Mouse (Mus musculus): ENCODE data around the gene Akap12. TPM values are rescaled to one million over a fixed set of nuclear protein-coding genes. Genes with fewer than 3 reads are reported as not detected.

Gene Akap12
- polyA plus RNA-seq, 2 experiments from 2014 or later: 9.0 to 9.2 TPM

- peak; percentile 57 for ATAC-seq
These were observed 91.3 kb downstream of the Akap12 start for GRCm38 (mm10) chr10:4357435-4357834.

- no peak for ATAC-seq
These were observed 98.4 kb downstream of the Akap12 start for GRCm38 (mm10) chr10:4364618-4365017.

- ATAC-seq: no peak
These were observed 103.9 kb downstream of the Akap12 start for GRCm38 (mm10) chr10:4370105-4370504.

- peak; percentile 86 for ATAC-seq
These were observed 105.8 kb downstream of the Akap12 start for GRCm38 (mm10) chr10:4372011-4372410.

- ATAC-seq: no peak
These were observed 107.4 kb downstream of the Akap12 start for GRCm38 (mm10) chr10:4373558-4373957.

GRCm38 (mm10) chr10:4374239-4374638, 108.1 kb downstream of the Akap12 start:
- no peak for ATAC-seq

- ATAC-seq: no peak
These were observed 108.6 kb downstream of the Akap12 start for GRCm38 (mm10) chr10:4374734-4375133.

- no peak for ATAC-seq
These were observed 109.1 kb downstream of the Akap12 start for GRCm38 (mm10) chr10:4375267-4375666.

- ATAC-seq: no peak
These were observed 110.3 kb downstream of the Akap12 start for GRCm38 (mm10) chr10:4376461-4376860.

- ATAC-seq: no peak
These were observed 110.8 kb downstream of the Akap12 start for GRCm38 (mm10) chr10:4376931-4377330.

GRCm38 (mm10) chr10:4380748-4381147, 114.6 kb downstream of the Akap12 start:
- ATAC-seq: no peak

- no peak for ATAC-seq
These were observed 118.1 kb downstream of the Akap12 start for GRCm38 (mm10) chr10:4384244-4384643.

GRCm38 (mm10) chr10:4386609-4387591, 120.7 kb downstream of the Akap12 start:
- ATAC-seq: peak; percentile 74

GRCm38 (mm10) chr10:4387701-4388383, 121.7 kb downstream of the Akap12 start, which contains the start of gene Zbtb2:
TSS of gene Zbtb2 (minus strand) at chr10:4388108.
- ATAC-seq: peak; percentile 8

GRCm38 (mm10) chr10:4388384-4388745, 122.2 kb downstream of the Akap12 start:
- ATAC-seq: peak; percentile 2

- ATAC-seq: no peak
These were observed 122.9 kb downstream of the Akap12 start for GRCm38 (mm10) chr10:4389036-4389435.

GRCm38 (mm10) chr10:4389461-4390112, 123.4 kb downstream of the Akap12 start:
- ATAC-seq: no peak

- no peak for ATAC-seq
These were observed 124.4 kb downstream of the Akap12 start for GRCm38 (mm10) chr10:4390550-4390949.

GRCm38 (mm10) chr10:4391076-4391475, 124.9 kb downstream of the Akap12 start:
- ATAC-seq: no peak

GRCm38 (mm10) chr10:4391851-4392250, 125.7 kb downstream of the Akap12 start:
- ATAC-seq: peak; percentile 24

- no peak for ATAC-seq
These were observed 129.1 kb downstream of the Akap12 start for GRCm38 (mm10) chr10:4395321-4395720.

- ATAC-seq: no peak
These were observed 131.9 kb downstream of the Akap12 start for GRCm38 (mm10) chr10:4398058-4398457.

GRCm38 (mm10) chr10:4404895-4405491, 138.8 kb downstream of the Akap12 start:
- peak; percentile 60 for ATAC-seq
